Mouse (Mus musculus): ENCODE results near the gene Gm43951. TPM values are rescaled to one million over a fixed set of nuclear protein-coding genes. Genes with fewer than 3 reads are reported as not detected.
"Not testable (repeated sequence)": the region's sequence is repeated elsewhere in the genome, so short reads cannot be mapped to it uniquely, and the experiment has no call there.

The Gm43951 gene
- total RNA-seq, 2 experiments from 2014 or later: 12.2 to 13.0 TPM

GRCm38 (mm10) chr11:72205256-72205655 lies 1.4 kb downstream of the Gm43951 start:
- DNase-seq (ENCODE audit: low spot score in 2 of 2): peak in 1 of 2 experiments; percentile 22

- no peak for DNase-seq (ENCODE audit: low spot score in 2 of 2)
These were observed 3.2 kb downstream of the Gm43951 start for GRCm38 (mm10) chr11:72203440-72203839.

GRCm38 (mm10) chr11:72196506-72196905 lies 10.1 kb downstream of the Gm43951 start:
- no peak for DNase-seq (ENCODE audit: low spot score in 2 of 2)

DNA sequence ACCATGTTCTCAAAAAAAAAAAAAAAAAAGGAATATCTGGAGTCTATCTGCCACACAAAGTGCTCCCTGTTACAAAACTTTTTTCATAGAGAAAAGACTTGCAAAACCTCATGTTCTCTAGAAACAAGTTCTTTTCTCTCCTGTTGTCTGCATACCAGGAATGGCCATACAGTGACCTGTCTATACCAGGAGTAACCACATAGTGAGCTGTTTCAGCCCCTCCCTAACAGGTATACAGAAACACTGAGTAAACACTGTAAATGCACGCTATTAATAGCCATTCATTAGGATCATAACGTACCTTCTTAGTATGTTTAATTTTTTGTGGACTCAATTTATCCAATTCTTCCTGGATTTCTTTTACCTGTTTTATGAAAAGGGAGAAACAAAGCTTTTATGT lies 12.4 kb downstream of the Gm43951 start:
- no peak for DNase-seq (ENCODE audit: low spot score in 2 of 2)

GRCm38 (mm10) chr11:72190857-72191256 lies 15.8 kb downstream of the Gm43951 start:
- DNase-seq (ENCODE audit: low spot score in 2 of 2): no peak

GRCm38 (mm10) chr11:72184252-72184651 lies 22.4 kb downstream of the Gm43951 start:
- no peak for DNase-seq (ENCODE audit: low spot score in 2 of 2)

GRCm38 (mm10) chr11:72181136-72181535 lies 25.5 kb downstream of the Gm43951 start:
- DNase-seq (ENCODE audit: low spot score in 2 of 2): no peak

DNA sequence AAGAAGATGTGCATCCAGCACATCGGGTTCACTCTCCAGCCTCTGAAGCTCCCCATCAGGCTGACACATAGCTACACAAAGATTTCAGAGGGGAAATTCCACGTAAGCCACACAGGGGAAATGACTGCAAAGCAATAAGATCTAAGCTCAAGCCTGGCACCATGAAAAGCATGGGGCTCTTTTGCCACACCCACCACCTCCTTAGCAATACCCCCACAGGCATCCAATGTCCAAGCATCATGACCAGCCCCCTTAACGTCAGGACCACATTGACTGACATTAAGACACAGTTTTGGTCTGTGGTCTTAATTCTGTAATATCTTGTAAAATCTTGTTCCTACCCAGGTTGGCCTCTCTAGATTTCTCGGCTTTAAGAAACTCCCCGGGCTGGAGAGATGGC lies 26.1 kb downstream of the Gm43951 start:
- DNase-seq (ENCODE audit: low spot score in 2 of 2): no peak

DNA sequence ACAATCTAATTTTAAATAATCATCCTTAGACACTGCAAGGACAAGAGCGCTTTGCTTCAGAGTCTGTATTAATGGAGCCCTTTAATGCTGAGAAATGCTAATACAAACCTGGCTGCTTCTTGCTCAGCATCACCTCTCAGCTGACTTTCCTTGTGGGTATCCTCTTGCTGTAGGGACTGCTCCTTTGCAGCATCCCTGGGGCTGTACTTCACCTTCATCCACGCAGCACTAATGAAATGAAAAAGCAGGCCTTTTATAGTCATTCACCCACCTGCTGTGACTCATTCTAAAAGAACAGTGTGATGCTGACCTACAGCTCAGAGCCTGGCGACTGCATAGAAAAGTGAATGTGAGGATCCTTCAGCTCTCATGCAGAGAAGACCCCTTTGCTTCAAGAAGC lies 30.1 kb downstream of the Gm43951 start:
- DNase-seq (ENCODE audit: low spot score in 2 of 2): no peak

DNA sequence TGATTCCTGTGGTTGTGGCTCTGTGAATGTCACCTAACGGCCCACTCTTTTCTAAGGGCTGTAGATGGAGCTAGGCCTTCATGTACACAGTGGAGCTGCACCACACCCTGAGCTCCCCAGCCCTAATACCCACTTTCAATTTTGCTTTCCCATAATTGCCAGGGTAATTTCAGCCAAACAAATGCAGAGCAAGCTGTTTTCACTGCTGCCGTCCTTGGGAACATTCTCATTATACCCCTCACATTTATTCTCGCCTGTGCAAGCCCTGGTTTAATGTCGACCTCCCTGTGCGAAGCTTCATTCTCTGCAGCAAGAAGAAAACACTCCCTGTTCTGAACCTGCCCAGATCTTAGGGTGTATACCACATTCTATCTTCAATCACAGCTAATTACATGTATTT lies 30.7 kb downstream of the Gm43951 start:
- no peak for DNase-seq (ENCODE audit: low spot score in 2 of 2)

- DNase-seq (ENCODE audit: low spot score in 2 of 2): no peak
These were observed 31.9 kb downstream of the Gm43951 start for GRCm38 (mm10) chr11:72174721-72175120.

GRCm38 (mm10) chr11:72173506-72173905 lies 33.1 kb downstream of the Gm43951 start:
- DNase-seq (ENCODE audit: low spot score in 2 of 2): no peak

DNA sequence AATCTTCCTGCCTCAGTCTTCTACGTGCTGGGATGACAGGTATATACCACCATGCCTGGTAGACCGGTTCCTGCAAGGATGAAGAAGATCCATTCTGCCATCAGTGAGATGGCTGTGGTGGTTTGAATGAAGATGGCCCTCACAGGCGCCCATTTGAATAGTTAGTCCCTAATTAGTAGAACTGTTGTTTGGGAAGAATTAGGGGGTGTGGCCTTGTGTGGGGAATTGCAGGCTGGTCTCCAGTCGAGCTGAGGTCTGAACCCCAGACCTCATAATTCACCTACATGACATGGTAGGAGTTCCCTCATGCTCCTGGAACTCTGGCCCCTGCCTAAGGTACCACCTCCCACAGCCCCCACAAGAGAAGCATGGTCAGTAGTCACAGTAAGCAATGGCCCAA lies 34.7 kb downstream of the Gm43951 start:
- DNase-seq (ENCODE audit: low spot score in 2 of 2): not testable (repeated sequence)

DNA sequence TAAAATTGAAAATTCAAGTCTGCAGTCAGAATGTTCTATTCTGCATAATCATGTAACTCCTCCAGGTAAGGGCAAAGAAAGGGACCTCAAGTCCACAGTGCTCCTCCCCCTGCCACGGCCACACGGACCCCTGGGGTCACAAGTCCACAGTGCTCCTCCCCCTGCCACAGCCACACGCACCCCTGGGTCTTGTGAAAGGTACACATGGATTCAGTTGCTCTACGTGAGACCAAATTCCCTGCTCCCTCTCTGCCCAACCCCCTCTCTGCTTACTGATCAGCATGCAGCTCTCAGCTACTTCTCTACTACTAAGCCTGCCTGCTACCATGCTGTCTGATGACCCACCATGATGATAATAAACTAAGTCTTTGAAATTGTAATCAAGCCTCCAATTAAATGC lies 36.8 kb downstream of the Gm43951 start:
- DNase-seq (ENCODE audit: low spot score in 2 of 2): no peak

DNA sequence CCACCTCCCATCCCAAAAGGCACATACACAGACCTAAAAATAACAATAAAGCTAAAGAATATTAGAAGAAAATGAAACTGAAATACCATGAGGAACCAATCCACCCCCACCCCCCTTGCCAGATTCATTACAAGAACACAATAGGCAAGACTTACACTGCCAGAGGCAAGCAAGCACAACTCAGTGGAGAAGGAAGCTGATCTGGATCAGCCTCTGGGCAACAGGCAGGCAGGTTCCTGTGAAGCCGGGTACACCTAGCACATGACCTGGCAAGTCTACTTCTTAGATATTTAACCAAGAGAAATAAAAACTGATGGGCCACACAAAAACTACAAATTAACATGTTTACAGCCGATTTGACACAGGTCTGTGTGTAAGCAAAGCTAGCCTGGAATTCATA lies 43.4 kb downstream of the Gm43951 start:
- DNase-seq (ENCODE audit: low spot score in 2 of 2): no peak

DNA sequence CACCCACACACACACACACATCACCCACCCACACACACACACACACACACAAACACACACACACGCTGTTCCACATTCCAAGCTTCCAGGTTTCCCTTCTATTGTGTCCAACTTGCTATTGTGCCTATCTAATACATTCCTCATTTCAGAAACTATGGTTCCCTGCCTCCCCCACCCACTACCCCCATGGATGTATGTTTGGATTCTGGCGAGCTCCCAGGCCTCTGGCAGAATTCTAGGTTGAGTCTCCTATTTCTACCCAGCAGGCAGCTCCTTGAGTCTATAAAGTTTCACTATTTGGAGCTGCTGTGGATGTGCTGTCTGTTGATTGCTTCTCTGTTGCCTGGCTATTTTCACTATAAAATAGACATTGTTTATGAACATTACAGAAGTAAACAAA lies 50.0 kb downstream of the Gm43951 start:
- DNase-seq (ENCODE audit: low spot score in 2 of 2): peak; percentile 46 to 58

DNA sequence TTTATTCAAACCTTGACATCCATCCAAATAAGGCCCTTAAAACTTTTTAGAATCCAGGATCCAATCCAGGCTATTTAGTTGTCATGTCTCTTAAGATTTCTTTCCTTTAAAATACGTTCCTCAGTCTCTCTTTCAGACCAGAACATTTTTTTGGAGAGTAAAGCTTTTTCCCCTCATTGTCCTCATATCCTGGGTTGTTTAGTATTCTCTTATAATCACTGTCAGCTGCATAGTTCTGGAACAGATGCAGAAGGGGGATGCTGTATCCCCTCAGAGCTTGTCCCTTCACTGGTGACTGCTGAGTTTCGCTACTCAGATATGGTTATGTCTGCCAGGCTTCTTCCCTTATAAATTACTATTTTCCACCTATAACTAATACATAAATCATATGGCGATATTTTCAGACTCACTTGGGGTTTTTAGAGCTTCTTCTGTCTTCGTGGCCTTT lies 50.6 kb downstream of the Gm43951 start:
- no peak for DNase-seq (ENCODE audit: low spot score in 2 of 2)

DNA sequence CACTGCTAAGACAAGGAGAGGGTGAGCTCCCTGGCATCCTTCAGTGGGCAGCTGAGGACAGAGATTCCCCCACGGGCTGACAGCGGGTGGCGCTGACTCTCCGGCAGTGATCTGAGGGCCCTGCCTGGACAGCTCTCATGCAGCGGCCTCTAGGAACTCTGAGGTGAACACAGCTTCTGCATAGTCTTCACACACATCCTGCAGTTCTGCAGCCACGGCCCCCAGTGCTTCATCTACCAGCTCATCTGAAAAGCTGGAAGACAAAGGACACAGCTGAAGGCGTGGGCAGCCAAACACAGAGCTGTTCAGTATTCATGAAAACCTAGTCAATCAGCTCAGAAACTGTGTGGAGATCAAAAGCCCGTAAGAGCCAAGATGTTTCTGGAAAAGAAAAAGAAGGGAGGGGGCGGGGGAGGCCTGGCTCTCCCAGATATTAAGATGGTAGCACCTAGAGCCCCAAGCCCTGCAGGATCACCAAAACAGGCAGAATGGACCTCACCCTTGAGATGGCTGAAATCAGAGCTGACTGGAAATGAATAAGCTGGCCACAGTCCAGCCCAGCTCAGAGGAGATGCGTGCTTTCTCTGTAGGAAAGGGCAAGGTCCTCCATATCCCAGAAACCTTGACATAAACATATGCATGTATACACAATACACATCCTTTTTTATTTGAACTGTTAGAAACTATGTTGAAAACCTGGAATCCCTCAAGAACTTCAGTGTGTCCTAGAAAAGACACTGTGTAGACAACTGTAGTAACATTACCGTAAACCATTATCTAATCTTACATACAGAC lies 51.3 kb downstream of the Gm43951 start:
- DNase-seq (ENCODE audit: low spot score in 2 of 2): peak; percentile 50 to 64

Other genes with a start within 250 kb of the Gm43951 start
- gene Aipl1, start 169.3 kb downstream of the Gm43951 start, total RNA-seq (2021): not detected
- not detected for gene Pimreg, start 164.8 kb downstream of the Gm43951 start, total RNA-seq (2021)
- 10 to 100 TPM; 80.5 to 83.2 TPM for gene Pitpnm3, start 71.1 kb downstream of the Gm43951 start, total RNA-seq (2021)
- 10 to 100 TPM; 33.8 to 34.3 TPM for gene 4933427D14Rik, start 619 bp upstream of the Gm43951 start, total RNA-seq (2021)
- gene Txndc17, start 707 bp upstream of the Gm43951 start, total RNA-seq (2021): 10 to 100 TPM; 35.1 to 38.0 TPM
- 10 to 100 TPM; 15.3 to 16.1 TPM for gene Med31, start 8.8 kb upstream of the Gm43951 start, total RNA-seq (2021)
- gene Slc13a5, start 60.4 kb upstream of the Gm43951 start, total RNA-seq (2021): 10 to 100 TPM; 13.0 to 17.9 TPM
- gene Xaf1, start 94.8 kb upstream of the Gm43951 start, total RNA-seq (2021): 1 to 10 TPM; 7.5 to 7.6 TPM
- not detected for gene Fbxo39, start 107.6 kb upstream of the Gm43951 start, total RNA-seq (2021)
- gene Tekt1, start 155.6 kb upstream of the Gm43951 start, total RNA-seq (2021): 1 to 10 TPM; 2.4 to 3.1 TPM
- 1 to 10 TPM in 1 of 2 experiments, under 1 TPM in 1; 0.61 to 1.3 TPM for gene Smtnl2, start 204.9 kb upstream of the Gm43951 start, total RNA-seq (2021)
- under 1 TPM in 1 of 2 experiments, not detected in 1; 0.23 TPM for gene Ggt6, start 228.7 kb upstream of the Gm43951 start, total RNA-seq (2021)
- 10 to 100 TPM; 53.3 to 53.6 TPM for gene Mybbp1a, start 234.5 kb upstream of the Gm43951 start, total RNA-seq (2021)